Mouse (Mus musculus): Measurements from ENCODE around the gene Dusp5. TPM values are rescaled to one million over a fixed set of nuclear protein-coding genes. Genes with fewer than 3 reads are reported as not detected.
"Not testable (repeated sequence)": the region's sequence is repeated elsewhere in the genome, so short reads cannot be mapped to it uniquely, and the experiment has no call there.

The Dusp5 gene
- 10 to 100 TPM in 1 of 2 experiments, 1 to 10 TPM in 1; 6.5 to 13.6 TPM for total RNA-seq (2021)
- long read RNA-seq, experiment 1, transcript Dusp5-201 (4 exons, 2,473 nt) = major isoform, 13 of 13 reads
- long read RNA-seq, experiment 1, partial matches to known transcripts = 0 of 13 reads
- long read RNA-seq, experiment 1, other reads (novel, unspliced or antisense) = 0 of 13 reads
- long read RNA-seq, experiment 2, transcript Dusp5-201 (4 exons, 2,473 nt) = major isoform, 6 of 9 reads
- long read RNA-seq, experiment 2, partial matches to known transcripts = 0 of 9 reads
- long read RNA-seq, experiment 2, other reads (novel, unspliced or antisense) = 3 of 9 reads

DNA sequence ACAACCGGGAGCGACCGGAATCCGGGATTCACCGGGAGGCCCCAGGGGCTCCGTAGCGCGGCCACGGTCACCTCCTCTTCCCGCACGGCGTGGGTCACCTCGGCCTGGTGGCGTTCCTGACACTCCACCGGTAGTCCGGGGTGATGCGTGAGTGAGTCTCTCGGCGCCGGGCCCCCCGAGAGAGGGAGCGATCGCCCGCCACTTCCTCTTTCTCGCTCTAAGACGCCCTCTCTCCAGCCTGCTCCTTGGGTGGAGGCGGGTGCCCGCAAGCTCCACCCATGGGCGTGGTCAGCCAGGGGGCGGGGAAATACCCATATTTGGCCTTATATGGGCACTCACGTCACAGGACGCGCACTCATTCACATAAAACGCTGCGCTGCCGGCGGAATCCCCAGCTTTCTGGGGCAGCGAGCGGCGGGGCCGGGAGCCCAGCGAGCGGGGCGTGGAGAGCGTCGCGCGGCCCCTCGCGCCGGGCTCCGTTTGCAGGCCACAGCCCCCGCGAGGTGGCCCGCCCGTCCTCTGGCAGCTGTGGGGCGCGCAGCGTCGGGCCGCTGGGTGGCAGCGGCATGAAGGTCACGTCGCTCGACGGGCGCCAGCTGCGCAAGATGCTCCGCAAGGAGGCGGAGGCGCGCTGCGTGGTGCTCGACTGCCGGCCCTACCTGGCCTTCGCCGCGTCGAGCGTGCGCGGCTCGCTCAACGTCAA is at the start of gene Dusp5:
Dusp5 (plus strand) TSS at position 358 of the 703 bp plus-strand sequence.
- DNase-seq (ENCODE audit: low spot score in 2 of 2) = peak; percentile 99

DNA sequence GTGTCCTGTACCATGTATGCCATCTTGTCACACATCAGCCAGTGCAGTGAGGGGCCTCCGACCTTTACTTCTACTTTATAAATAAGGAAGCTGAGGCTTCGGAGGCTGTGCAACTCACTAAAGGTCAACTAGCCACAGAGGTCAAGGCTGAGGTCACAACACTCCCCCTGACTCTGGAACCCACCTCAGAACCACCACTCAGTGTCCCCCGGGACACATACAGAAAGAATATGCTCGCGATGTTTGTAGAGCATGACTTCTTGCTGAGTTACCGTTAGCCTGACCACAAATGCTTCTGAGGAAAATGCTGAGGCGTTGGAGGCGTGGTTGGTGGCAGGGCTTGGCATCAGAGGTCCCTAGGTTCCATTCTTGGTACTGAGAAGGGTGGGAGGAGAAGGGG is 49.3 kb upstream of the Dusp5 start:
- DNase-seq (ENCODE audit: low spot score in 2 of 2) = no peak

DNA sequence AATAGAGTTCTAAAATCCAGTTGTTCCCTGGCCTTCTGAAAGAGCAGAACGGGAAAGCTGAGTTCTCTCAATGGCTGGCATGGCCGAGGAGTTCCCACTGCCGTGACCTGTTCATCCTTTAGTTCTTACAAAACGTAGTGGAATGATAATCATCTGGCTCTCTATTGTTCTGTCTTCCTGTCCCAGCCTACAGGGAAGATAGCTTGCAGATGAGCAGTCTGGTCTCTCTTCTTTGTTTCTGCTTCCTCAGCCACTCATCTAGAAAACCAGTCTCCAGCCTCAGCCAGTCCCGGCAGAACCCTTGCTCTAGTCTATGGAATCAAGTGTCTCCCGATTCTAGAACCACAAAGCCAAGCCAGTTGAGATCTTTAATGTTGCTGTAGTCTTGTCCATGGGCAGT is 46.8 kb upstream of the Dusp5 start:
- no peak for DNase-seq (ENCODE audit: low spot score in 2 of 2)

DNA sequence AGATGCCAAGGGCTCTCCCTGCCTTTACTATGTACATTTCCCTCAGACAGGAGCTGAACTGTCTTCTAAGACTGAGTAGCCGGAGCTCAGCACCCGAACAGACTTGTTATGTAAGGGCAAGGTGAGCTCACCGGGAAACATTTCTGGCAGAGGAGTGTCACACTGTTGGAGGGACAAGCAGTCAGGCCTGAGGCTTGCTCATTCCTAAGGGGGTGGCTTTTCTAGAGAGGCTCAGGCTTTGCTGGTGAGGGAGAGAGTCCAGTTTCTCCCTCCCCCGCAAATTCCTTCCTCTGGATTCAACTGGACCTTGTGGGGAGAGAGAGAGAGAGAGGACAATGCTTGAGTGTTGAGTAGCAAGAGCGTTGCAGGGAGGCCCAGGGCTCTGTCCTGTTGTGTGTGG is 46.4 kb upstream of the Dusp5 start:
- no peak for DNase-seq (ENCODE audit: low spot score in 2 of 2)

DNA sequence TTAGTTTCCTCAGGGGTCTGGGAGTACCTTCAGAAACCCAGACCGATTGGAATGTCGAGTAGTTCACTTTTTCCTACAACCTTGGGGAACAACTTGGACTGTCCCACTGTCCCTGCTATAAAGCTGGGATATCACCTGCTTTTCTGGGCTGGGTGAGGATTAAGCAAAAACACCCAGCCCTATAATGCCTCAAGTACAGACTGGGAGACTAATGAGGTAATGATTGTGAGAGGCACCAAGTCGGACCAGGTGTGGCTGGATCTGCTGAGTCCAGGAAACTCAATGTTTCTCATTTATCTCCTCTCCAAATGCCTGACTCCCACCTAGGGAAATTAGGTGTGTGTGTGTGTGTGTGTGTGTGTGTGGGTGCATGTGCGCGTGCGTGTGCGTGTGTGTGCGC is 44.9 kb upstream of the Dusp5 start:
- no peak for DNase-seq (ENCODE audit: low spot score in 2 of 2)

DNA sequence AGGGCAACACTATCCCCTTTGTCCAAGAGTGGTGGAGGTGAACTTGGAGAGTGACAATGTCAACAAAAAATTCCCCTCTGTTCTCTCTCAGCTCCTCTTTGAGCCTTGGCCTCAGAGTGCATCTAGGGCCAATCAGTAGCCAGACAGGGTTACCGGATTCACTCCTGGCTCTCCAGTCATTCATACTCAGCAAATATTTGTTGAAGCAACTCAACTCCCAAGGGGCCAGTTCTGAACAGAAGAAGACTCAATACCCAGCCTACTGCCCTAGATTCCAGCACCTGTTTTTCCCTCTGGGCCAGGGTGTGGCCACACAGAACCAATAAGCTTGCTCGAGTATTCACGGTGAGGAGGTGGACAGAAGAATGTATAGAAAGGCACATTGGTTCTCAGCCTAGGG is 44.0 kb upstream of the Dusp5 start:
- DNase-seq (ENCODE audit: low spot score in 2 of 2) = no peak

DNA sequence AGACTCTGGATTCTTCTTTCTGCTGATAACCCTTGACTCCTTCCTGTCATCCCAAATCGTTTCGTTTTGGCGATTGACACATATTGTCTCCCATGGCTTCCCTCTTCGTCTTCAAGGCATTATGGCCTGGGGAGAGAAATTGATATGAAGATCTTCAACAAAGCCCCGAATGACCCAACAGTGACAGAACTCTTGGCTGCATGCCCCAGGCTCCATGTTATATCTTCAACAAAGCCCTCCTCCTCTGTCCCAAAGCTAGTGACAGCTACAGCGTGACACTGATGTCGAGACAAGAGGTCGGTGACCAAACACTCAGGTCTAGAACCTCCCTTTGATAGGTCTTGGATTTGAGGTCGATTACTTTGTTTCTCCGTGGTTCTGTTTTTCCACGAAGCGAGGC is 39.7 kb upstream of the Dusp5 start:
- DNase-seq (ENCODE audit: low spot score in 2 of 2) = no peak

DNA sequence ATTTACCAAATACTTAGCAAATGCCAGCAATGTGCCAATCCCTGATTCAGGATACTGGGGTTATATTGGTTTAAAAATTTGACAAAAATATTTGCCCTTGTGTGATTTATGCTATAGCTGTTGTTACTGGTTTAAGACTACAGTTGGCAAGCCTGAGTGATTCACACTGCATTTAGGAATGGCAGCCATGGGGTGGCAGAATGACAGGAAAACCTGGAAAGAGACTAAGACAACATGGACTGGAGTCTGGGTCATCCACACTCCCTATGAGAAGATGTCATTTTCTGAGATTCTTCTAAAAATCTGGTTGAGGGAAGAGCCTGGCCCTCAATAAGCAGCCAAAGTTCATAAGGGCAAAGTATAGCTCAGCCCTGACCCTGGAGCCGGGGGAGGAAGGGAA is 39.0 kb upstream of the Dusp5 start:
- DNase-seq (ENCODE audit: low spot score in 2 of 2) = no peak

DNA sequence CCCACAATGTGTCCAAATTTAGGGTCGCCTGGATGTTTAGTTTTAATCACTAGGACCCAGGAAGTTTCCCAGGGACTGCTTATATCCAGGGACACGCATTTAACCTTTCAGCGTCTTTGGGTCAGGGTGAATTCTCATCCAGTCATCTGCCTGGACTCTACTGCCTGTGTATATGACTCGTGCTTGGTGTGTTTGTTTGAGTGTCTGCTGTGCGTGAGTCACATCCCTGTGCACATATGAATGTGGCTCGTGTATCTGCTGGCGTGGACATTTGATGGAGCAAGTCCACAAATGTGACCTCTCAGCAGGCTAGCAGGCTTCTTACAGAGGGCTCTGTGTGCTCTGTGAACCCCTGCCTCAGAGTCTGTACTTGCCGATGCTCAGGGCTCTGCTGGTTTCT is 38.0 kb upstream of the Dusp5 start:
- no peak for DNase-seq (ENCODE audit: low spot score in 2 of 2)

DNA sequence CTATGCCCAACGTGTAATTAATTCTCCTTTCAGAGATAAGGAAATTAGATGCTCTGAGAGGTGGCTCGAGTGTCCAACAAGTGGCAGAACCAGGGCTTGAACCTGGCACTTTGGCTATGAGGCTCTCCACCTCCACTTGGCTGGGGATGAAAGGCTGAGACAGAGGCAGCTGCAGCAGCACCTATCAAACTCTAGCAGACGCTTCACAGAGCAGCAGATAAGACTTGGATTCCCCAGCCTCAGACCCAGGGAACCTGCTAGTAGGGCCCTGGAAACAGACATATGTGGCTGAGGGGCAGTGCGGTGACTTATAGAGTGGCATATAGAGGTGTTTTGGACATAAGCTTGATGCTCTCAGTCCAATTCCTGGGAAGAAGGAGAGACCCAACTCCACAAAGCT is 36.4 kb upstream of the Dusp5 start:
- DNase-seq (ENCODE audit: low spot score in 2 of 2) = no peak

DNA sequence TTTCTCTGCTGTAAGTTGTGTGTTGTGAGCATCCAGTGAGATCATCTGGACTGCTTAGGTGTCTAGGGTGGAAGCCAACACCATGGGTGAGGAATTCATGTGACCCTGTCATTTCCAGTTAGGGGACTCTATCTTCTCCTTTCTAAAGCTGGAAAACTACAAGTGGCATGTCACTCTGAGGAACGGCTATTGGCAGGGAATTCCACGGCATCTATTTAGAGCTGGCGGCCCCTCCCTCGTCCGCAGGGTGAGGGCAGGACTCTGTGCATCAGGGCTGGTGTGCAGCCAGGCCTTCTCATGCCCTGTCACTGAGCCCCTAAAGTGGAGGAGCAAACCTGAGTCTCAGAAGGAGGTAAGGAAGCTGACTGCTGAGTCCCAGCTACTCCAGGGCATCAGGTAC is 35.0 kb upstream of the Dusp5 start:
- DNase-seq (ENCODE audit: low spot score in 2 of 2) = no peak

DNA sequence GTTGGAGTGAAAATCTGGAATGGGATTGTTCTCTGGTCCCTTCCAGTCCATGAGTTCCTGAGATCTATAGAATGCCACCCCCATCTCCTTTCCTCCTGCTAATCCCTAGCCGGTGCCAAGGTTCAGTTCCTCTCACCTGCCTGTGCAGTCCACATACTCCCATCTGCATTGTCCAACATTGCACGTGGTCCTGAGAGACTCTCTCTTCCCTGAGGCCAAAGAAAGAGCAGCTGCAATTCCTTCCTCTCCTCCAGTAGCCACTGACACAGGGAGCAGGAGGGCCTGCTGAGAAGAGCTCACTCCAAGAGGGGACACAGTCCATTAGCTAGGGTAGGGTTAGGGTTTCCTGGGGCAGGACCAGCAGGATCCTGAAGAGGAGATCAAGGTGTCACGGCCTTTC is 31.0 kb upstream of the Dusp5 start:
- DNase-seq (ENCODE audit: low spot score in 2 of 2) = no peak

DNA sequence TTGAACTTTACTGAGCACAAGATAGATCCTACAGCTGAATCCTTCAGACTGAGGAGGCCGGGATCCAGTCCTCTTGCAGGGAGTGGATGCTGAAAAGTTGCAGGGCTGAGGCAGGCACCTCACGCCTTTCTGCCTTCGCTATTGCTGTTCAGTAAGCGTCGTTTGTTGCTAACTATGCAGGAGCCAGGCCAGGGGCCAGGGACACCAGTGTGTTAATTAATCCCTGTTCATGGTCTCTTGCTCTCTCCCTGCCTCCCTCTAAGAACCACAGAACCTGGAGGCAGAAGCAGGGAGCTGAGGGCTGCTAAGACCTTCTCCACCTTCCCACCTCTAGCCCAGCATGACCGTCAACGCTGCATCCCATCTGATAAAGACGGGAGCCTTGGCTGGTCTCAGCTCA is 29.9 kb upstream of the Dusp5 start:
- DNase-seq (ENCODE audit: low spot score in 2 of 2) = no peak

DNA sequence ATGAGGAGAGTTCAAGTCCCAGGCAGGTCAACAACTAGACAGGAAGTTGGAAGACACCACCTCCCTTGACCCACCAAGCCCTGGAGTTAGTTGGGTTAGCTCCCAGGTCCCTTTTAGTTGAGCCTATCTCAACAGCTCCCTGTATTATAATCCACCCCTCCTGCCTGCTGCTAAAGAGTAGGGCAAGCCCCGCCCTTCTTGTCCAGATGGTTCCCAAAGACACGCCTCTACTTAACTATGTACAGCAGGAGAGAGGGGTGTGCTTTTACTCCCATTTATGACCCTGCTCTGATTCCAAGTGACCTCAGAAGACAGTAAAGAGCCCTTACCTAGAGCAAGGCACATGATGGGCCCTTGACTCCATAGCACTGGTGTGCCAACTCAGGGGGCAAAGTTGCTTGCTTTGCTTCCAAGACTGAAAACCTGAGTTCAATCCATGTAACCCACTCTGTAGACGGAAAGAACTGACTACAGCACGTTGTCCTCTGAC is 29.4 kb upstream of the Dusp5 start:
- no peak for DNase-seq (ENCODE audit: low spot score in 2 of 2)

DNA sequence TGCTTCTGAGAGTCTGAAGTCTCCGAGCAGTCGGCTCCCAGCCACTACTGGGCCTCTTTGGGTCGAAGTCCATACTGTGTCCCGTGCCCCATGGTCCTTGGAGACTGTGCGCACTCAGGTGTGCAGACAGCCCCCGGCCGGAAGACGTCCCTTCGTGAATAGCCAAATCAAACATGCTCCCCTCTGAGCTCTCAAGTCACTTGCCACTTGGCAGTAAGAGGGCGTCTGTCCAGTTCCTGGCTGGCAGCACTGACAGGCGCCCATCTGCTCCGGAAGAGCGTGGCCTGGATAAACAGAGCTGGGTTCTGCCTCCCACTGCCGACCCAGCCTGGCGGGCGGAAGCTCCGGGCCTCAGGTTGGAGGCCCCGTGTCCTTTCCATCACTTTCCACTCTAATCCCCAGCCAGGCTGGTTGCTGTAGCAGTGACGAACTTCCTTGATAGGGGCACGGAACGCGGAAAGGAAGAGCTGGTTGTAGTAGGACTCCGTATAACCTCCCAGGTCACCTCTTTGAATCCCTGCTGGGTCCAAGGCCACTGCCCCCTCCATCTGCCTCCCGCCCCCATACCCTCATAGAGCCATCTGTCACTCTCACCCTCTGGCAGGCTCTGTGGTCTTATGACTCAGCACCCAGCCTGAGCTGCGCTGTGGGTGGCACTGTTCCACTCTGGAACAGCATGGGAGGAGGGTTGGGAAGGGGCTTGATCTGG is 28.5 kb upstream of the Dusp5 start:
- peak; percentile 34 to 50 for DNase-seq (ENCODE audit: low spot score in 2 of 2)

DNA sequence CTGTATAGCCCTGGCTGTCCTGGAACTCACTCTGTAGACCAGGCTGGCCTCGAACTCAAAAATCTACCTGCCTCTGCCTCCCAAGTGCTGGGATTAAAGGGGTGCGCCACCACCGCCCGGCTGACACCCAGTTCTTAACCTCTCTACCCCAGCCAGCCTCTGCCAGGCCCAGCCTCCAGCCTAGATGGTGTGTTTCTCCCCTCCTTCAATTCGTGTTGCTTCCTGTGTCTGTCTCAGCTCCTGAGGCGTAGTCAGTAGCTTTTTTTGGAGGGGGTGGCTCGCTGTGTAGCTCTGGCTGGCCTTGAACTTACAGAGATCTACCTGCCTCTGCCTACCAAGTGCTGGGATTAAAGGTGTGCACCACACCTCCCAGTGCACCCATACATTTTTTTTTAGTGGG is 27.7 kb upstream of the Dusp5 start:
- DNase-seq (ENCODE audit: low spot score in 2 of 2) = not testable (repeated sequence)

DNA sequence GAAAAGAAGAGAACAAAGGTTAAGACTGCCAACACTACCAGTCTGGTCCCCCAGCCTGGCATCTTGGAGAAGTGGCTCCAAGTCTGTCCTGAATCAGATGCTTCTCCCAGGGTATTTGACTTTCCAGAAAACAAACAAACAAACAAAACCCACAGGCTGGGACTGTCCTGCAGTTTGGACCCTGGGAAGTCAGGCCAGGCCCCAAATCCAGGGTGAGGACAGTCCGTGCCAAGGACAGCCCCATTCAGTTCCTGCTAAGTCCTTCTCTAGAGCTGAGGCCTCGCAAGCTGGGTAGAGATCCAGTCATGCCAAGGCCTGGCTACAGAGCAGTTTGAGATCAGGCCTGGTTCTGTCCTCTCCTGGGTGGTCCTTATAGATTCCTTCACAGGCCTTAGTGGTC is 27.1 kb upstream of the Dusp5 start:
- no peak for DNase-seq (ENCODE audit: low spot score in 2 of 2)

DNA sequence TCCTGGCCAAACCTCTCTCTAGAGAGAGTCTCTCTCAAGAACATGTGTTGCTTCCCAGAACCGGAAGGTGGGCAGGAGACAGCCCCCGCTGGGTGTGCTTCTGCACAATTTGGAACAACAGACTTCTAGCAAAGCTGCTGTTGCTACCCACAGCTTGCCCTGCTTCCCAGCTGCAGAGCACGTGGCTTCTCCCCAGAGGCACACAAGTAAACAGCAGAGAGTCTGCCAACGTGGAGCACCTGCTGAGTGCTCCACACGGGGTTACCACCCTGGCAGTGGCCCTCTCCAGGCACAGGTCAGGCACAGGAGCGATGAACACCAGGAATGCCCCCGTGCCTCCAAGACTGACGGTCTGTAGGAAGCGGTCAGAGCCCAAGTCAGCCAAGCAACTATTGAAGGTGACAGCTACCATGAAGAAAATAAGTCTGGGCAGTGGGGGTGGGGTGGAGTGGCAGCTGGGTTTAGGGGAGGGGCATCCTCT is 26.0 kb upstream of the Dusp5 start:
- no peak for DNase-seq (ENCODE audit: low spot score in 2 of 2)

DNA sequence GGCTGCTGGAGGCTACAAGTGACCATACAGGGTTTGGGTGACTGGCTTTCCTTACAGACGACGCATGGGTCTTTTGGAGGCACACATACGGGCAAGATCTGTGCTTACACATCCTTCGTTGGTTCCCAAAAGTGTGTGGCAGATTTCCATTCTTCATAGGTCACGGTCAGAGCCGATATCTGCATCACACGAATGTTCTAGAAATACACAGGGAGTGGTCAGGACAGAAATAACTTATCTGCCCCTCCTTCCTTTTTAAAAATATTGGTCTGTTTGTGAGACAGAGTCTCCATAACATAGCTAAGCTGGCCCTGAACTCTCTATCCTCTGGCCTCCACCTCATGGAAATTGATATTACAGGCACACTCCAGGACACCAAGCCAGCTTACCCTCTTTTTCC is 24.7 kb upstream of the Dusp5 start:
- no peak for DNase-seq (ENCODE audit: low spot score in 2 of 2)

DNA sequence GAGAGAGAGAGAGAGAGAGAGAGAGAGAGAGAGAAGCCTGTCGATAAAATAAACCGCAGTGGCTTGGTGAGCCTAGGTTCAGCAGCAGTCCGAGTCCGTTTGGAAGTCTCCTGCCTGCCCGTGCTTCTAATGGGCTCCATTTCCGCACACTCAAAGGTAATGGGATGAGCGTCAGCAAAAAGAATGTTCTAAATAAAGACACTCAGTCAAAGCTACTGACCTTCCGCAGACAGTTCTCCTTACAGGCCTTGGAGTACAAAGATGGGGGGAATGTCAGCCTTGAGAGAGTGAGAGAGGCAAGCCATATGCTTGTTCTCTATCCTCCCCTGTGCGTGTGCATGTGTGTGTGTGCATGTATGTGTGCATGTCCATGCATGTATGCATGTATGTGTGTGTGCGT is 23.2 kb upstream of the Dusp5 start:
- DNase-seq (ENCODE audit: low spot score in 2 of 2) = no peak

DNA sequence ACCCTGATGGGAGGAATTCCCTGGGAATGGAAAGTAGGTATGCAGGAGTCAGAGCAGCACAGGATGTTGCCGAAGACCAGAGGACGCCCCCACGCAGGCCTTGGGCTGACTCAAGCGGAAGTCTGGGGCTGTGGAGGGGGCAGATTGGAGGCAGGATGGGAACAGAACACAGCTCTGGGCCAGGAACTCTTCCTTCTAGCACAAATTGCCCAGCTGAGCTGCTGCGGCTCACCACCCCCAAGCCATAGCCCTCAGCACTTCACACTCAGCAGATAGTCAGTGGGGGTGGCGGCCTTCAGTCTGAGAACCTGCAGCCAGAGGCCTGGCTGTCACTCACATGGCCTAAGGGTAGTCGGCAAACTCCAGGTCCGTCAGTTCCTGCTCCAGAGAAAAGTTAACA is 21.4 kb upstream of the Dusp5 start:
- DNase-seq (ENCODE audit: low spot score in 2 of 2) = no peak
